Mouse (Mus musculus): Measurements from ENCODE around the gene Olfr872. TPM values are rescaled to one million over a fixed set of nuclear protein-coding genes. Genes with fewer than 3 reads are reported as not detected.
"Not testable (repeated sequence)": the region's sequence is repeated elsewhere in the genome, so short reads cannot be mapped to it uniquely, and the experiment has no call there.

Olfr872 gene
- polyA plus RNA-seq (2016; fragmentation: Nextera tagmentation; extraction: Ambion mirVana) = not detected in 2 replicates

GRCm38 (mm10) chr9:20236819-20237218 lies at the start of gene Olfr872:
Olfr872 (plus strand) TSS chr9:20237119.
- DNase-seq (ENCODE audit: low spot score) = no peak
- H3K4me1 ChIP-seq = no peaks in the 10 kb centered on the region
- no peak within 1 kb of the TSS for H3K4me3 ChIP-seq
- no peaks in the 10 kb centered on the region for H3K27me3 ChIP-seq (ENCODE audit: insufficient read depth, poor library complexity, severe bottlenecking)
- peaks cover 4% of the 10 kb centered on the region; the same call in 1 of the 2 replicates for H3K9me3 ChIP-seq
- H3K27ac ChIP-seq = no peak within 1 kb of the TSS
- no peaks in the 10 kb centered on the region for H3K36me3 ChIP-seq

GRCm38 (mm10) chr9:20202131-20202530 lies 34.8 kb upstream of the Olfr872 start:
- WGBS = 61% methylated on average over 1 of the region's 1 CpGs
- H3K4me3 ChIP-seq = no peak overlapping the region
- no peak overlapping the region for H3K27ac ChIP-seq
- no peaks in the 10 kb centered on the region for H3K36me3 ChIP-seq
- no peaks in the 10 kb centered on the region for H3K4me1 ChIP-seq
- no peak for DNase-seq (ENCODE audit: low spot score)
- peaks cover 5% of the 10 kb centered on the region; the same call in 1 of the 2 replicates for H3K9me3 ChIP-seq
- H3K27me3 ChIP-seq (ENCODE audit: insufficient read depth, poor library complexity, severe bottlenecking) = no peaks in the 10 kb centered on the region

GRCm38 (mm10) chr9:20203413-20203984 lies 33.4 kb upstream of the Olfr872 start:
- H3K27ac ChIP-seq; H3K36me3 ChIP-seq; H3K9me3 ChIP-seq; H3K4me3 ChIP-seq; DNase-seq (ENCODE audit: low spot score); H3K27me3 ChIP-seq (ENCODE audit: insufficient read depth, poor library complexity, severe bottlenecking); H3K4me1 ChIP-seq: not testable (repeated sequence)
- 86% methylated on average over 7 of the region's 7 CpGs for WGBS

- no peak for DNase-seq (ENCODE audit: low spot score)
- Histone ChIP-seq H3K27me3 (ENCODE audit: insufficient read depth, poor library complexity, severe bottlenecking) (no peaks in the 10 kb centered on the region), H3K4me1 (no peaks in the 10 kb centered on the region), H3K9me3 (no peaks in the 10 kb centered on the region), H3K36me3 (no peaks in the 10 kb centered on the region), H3K4me3 (no peak overlapping the region), H3K27ac (no peak overlapping the region)
- WGBS = 49% methylated on average over 1 of the region's 1 CpGs
These were observed 26.1 kb upstream of the Olfr872 start for GRCm38 (mm10) chr9:20210812-20211211.

GRCm38 (mm10) chr9:20211477-20211876 lies 25.4 kb upstream of the Olfr872 start:
- Histone ChIP-seq H3K27ac (no peak overlapping the region), H3K9me3 (no peaks in the 10 kb centered on the region), H3K4me1 (no peaks in the 10 kb centered on the region), H3K4me3 (no peak overlapping the region), H3K36me3 (no peaks in the 10 kb centered on the region), H3K27me3 (ENCODE audit: insufficient read depth, poor library complexity, severe bottlenecking) (no peaks in the 10 kb centered on the region)
- no peak for DNase-seq (ENCODE audit: low spot score)
- 67% methylated on average over 2 of the region's 2 CpGs for WGBS

GRCm38 (mm10) chr9:20211907-20212306 lies 25.0 kb upstream of the Olfr872 start, which contains the start of gene Olfr871:
Olfr871 (plus strand) TSS chr9:20212207.
- no peaks in the 10 kb centered on the region for H3K27me3 ChIP-seq (ENCODE audit: insufficient read depth, poor library complexity, severe bottlenecking)
- no peak within 1 kb of the TSS for H3K4me3 ChIP-seq
- no peak within 1 kb of the TSS for H3K27ac ChIP-seq
- 0 out of 2 replicates have a peak, but pooled peaks cover 2% of the 10 kb centered on the region for H3K9me3 ChIP-seq
- no peaks in the 10 kb centered on the region for H3K4me1 ChIP-seq
- no peaks in the 10 kb centered on the region for H3K36me3 ChIP-seq
- DNase-seq (ENCODE audit: low spot score) = no peak

- Histone ChIP-seq H3K36me3 (no peaks in the 10 kb centered on the region), H3K4me1 (no peaks in the 10 kb centered on the region), H3K4me3 (no peak overlapping the region), H3K9me3 (peaks cover 4% of the 10 kb centered on the region; the same call in 1 of the 2 replicates), H3K27ac (no peak overlapping the region), H3K27me3 (ENCODE audit: insufficient read depth, poor library complexity, severe bottlenecking) (no peaks in the 10 kb centered on the region)
- WGBS = 67% methylated on average over 2 of the region's 2 CpGs
- no peak for DNase-seq (ENCODE audit: low spot score)
These were observed 459 bp downstream of the Olfr872 start for GRCm38 (mm10) chr9:20237378-20237777.

GRCm38 (mm10) chr9:20282051-20282450 lies 45.1 kb downstream of the Olfr872 start, which contains the start of gene Olfr39:
Olfr39 (plus strand) TSS chr9:20282351.
- Histone ChIP-seq H3K36me3 (no peaks in the 10 kb centered on the region), H3K4me1 (no peaks in the 10 kb centered on the region), H3K4me3 (no peak within 1 kb of the TSS), H3K27ac (no peak within 1 kb of the TSS), H3K27me3 (ENCODE audit: insufficient read depth, poor library complexity, severe bottlenecking) (no peaks in the 10 kb centered on the region), H3K9me3 (no peaks in the 10 kb centered on the region)
- no peak for DNase-seq (ENCODE audit: low spot score)
- WGBS = 79% methylated on average over 1 of the region's 1 CpGs

- not testable (repeated sequence) for H3K4me3 ChIP-seq; H3K9me3 ChIP-seq; H3K27ac ChIP-seq; H3K27me3 ChIP-seq (ENCODE audit: insufficient read depth, poor library complexity, severe bottlenecking); H3K4me1 ChIP-seq; DNase-seq (ENCODE audit: low spot score); H3K36me3 ChIP-seq
- WGBS = 71% methylated on average over 5 of the region's 5 CpGs
These were observed 58.6 kb downstream of the Olfr872 start for GRCm38 (mm10) chr9:20295562-20295961.

- no peaks in the 10 kb centered on the region for H3K9me3 ChIP-seq
- H3K36me3 ChIP-seq = no peaks in the 10 kb centered on the region
- 75% methylated on average over 1 of the region's 1 CpGs for WGBS
- H3K4me3 ChIP-seq = no peak within 1 kb of the TSS
- no peaks in the 10 kb centered on the region for H3K4me1 ChIP-seq
- DNase-seq (ENCODE audit: low spot score) = no peak
- no peak within 1 kb of the TSS for H3K27ac ChIP-seq
- H3K27me3 ChIP-seq (ENCODE audit: insufficient read depth, poor library complexity, severe bottlenecking) = no peaks in the 10 kb centered on the region
These were observed 61.3 kb downstream of the Olfr872 start, which contains the start of gene Olfr873 for GRCm38 (mm10) chr9:20298232-20298631. Olfr873 (plus strand) TSS chr9:20298532.

Other genes with a start within 250 kb of the Olfr872 start
- gene Olfr866, start 209.1 kb upstream of the Olfr872 start, polyA plus RNA-seq (2016; fragmentation: Nextera tagmentation; extraction: Ambion mirVana) = not detected in 2 replicates
- gene Olfr867, start 179.6 kb upstream of the Olfr872 start, polyA plus RNA-seq (2016; fragmentation: Nextera tagmentation; extraction: Ambion mirVana) = not detected in 2 replicates
- not detected in 2 replicates for gene Olfr868, start 138.5 kb upstream of the Olfr872 start, polyA plus RNA-seq (2016; fragmentation: Nextera tagmentation; extraction: Ambion mirVana)
- gene Olfr869, start 108.1 kb upstream of the Olfr872 start, polyA plus RNA-seq (2016; fragmentation: Nextera tagmentation; extraction: Ambion mirVana) = not detected in 2 replicates
- gene Olfr870, start 63.1 kb upstream of the Olfr872 start, polyA plus RNA-seq (2016; fragmentation: Nextera tagmentation; extraction: Ambion mirVana) = not detected in 2 replicates
- not detected in 2 replicates for gene Olfr871, start 24.9 kb upstream of the Olfr872 start, polyA plus RNA-seq (2016; fragmentation: Nextera tagmentation; extraction: Ambion mirVana)
- not detected in 2 replicates for gene Olfr39, start 45.2 kb downstream of the Olfr872 start, polyA plus RNA-seq (2016; fragmentation: Nextera tagmentation; extraction: Ambion mirVana)
- not detected in 2 replicates for gene Olfr873, start 61.4 kb downstream of the Olfr872 start, polyA plus RNA-seq (2016; fragmentation: Nextera tagmentation; extraction: Ambion mirVana)
- gene Olfr18, start 99.0 kb downstream of the Olfr872 start, polyA plus RNA-seq (2016; fragmentation: Nextera tagmentation; extraction: Ambion mirVana) = 0.06 TPM in 1 of 2 replicates, not detected in the other
- gene Zfp560, start 148.1 kb downstream of the Olfr872 start, polyA plus RNA-seq (2016; fragmentation: Nextera tagmentation; extraction: Ambion mirVana) = 20.9 and 25.0 TPM in 2 replicates
- 15.5 and 16.9 TPM in 2 replicates for gene Zfp26, start 223.0 kb downstream of the Olfr872 start, polyA plus RNA-seq (2016; fragmentation: Nextera tagmentation; extraction: Ambion mirVana)

Data from heart, embryonic 10.5 days (tissue).